Mouse (Mus musculus) spleen, postnatal 0 days (tissue): ENCODE results near the gene Ccdc65. TPM values are rescaled to one million over a fixed set of nuclear protein-coding genes. Genes with fewer than 3 reads are reported as not detected.

ENCODE experiments used
- polyA plus RNA-seq: library from polyadenylated mRNA; unstranded; fragments of >200 nt; fragmentation: Nextera tagmentation; extraction: Ambion mirVana; gene quantifications from 2 replicates; pipeline ENCODE4 v1.2.1, GENCODE M21; 2015

Ccdc65 gene
- polyA plus RNA-seq: 0.18 TPM in 1 of 2 replicates, not detected in the other

GRCm38 (mm10) chr15:98707766-98708372 is at the start of gene Ccdc65:
Gene Ccdc65 (plus strand): TSS chr15:98708207.

GRCm38 (mm10) chr15:98662567-98663545 is 45.2 kb upstream of the Ccdc65 start, which contains the start of gene Ddx23:
Gene Ddx23 (minus strand): TSS chr15:98662894.

GRCm38 (mm10) chr15:98676940-98677728 is 30.9 kb upstream of the Ccdc65 start, which contains the start of gene Rnd1:
Gene Rnd1 (minus strand): TSS chr15:98677461.

GRCm38 (mm10) chr15:98727443-98728321 is 19.7 kb downstream of the Ccdc65 start, which contains the start of gene Fkbp11:
Gene Fkbp11 (minus strand): TSS chr15:98728198.

GRCm38 (mm10) chr15:98762670-98763529 is 54.9 kb downstream of the Ccdc65 start, which contains the start of gene Arf3:
Gene Arf3 (minus strand): TSS chr15:98763214.

Other genes starting within 250 kb of the Ccdc65 start
- gene OR5BS1P, start 238.3 kb upstream of the Ccdc65 start, polyA plus RNA-seq: not detected in 2 replicates
- gene Lalba, start 225.5 kb upstream of the Ccdc65 start, polyA plus RNA-seq: 0.26 and 0.63 TPM in 2 replicates
- not detected in 2 replicates for gene Olfr279, start 215.8 kb upstream of the Ccdc65 start, polyA plus RNA-seq
- 50.7 and 51.7 TPM in 2 replicates for gene Kansl2, start 173.9 kb upstream of the Ccdc65 start, polyA plus RNA-seq
- gene Ccnt1, start 137.3 kb upstream of the Ccdc65 start, polyA plus RNA-seq: 35.3 and 37.5 TPM in 2 replicates
- 0.25 TPM in 1 of 2 replicates, not detected in the other for gene 4930415O20Rik, start 137.2 kb upstream of the Ccdc65 start, polyA plus RNA-seq
- 10.8 and 11.4 TPM in 2 replicates for gene Adcy6, start 98.1 kb upstream of the Ccdc65 start, polyA plus RNA-seq
- gene Cacnb3, start 77.4 kb upstream of the Ccdc65 start, polyA plus RNA-seq: 2.7 and 5.0 TPM in 2 replicates
- gene Ddx23, start 45.3 kb upstream of the Ccdc65 start, polyA plus RNA-seq: 17.7 and 19.2 TPM in 2 replicates
- gene Rnd1, start 30.7 kb upstream of the Ccdc65 start, polyA plus RNA-seq: 2.0 and 4.0 TPM in 2 replicates
- gene Fkbp11, start 20.0 kb downstream of the Ccdc65 start, polyA plus RNA-seq: 15.8 and 16.0 TPM in 2 replicates
- gene Arf3, start 55.0 kb downstream of the Ccdc65 start, polyA plus RNA-seq: 12.4 and 15.3 TPM in 2 replicates
- gene Wnt10b, start 69.9 kb downstream of the Ccdc65 start, polyA plus RNA-seq: 0.05 and 0.08 TPM in 2 replicates
- gene Wnt1, start 81.7 kb downstream of the Ccdc65 start, polyA plus RNA-seq: not detected in 2 replicates
- gene Ddn, start 101.3 kb downstream of the Ccdc65 start, polyA plus RNA-seq: 0.02 TPM in 1 of 2 replicates, not detected in the other
- gene Prkag1, start 123.3 kb downstream of the Ccdc65 start, polyA plus RNA-seq: 98.2 and 100 TPM in 2 replicates
- 8.7 and 9.7 TPM in 2 replicates for gene Kmt2d, start 163.0 kb downstream of the Ccdc65 start, polyA plus RNA-seq
- 7.1 and 7.7 TPM in 2 replicates for gene Rhebl1, start 186.3 kb downstream of the Ccdc65 start, polyA plus RNA-seq
- gene Dhh, start 190.3 kb downstream of the Ccdc65 start, polyA plus RNA-seq: 0.46 and 0.58 TPM in 2 replicates
- gene Lmbr1l, start 210.0 kb downstream of the Ccdc65 start, polyA plus RNA-seq: 6.4 and 8.6 TPM in 2 replicates
- 1,054 and 1,116 TPM in 2 replicates for gene Tuba1b, start 226.4 kb downstream of the Ccdc65 start, polyA plus RNA-seq
- not detected in 2 replicates for gene Gm49450, start 245.3 kb downstream of the Ccdc65 start, polyA plus RNA-seq
- 97.1 and 109 TPM in 2 replicates for gene Tuba1a, start 245.5 kb downstream of the Ccdc65 start, polyA plus RNA-seq